Mouse (Mus musculus): ENCODE data around the gene Ipo4. TPM values are rescaled to one million over a fixed set of nuclear protein-coding genes. Genes with fewer than 3 reads are reported as not detected.
A peak's percentile ranks its signal among the peaks of the same experiment; 100 is the strongest.

Ipo4 gene
- polyA plus RNA-seq, 1 experiment from 2014 or later, result 78.7 TPM

GRCm38 (mm10) chr14:55640816-55641215, 5.1 kb upstream of the Ipo4 start:
- no peak for ATAC-seq (ENCODE audit: low read depth)
- H3K36me3 ChIP-seq (ENCODE audit: control insufficient read depth, insufficient read depth, low read length), result peaks cover 39% of the 10 kb centered on the region
- H3K4me3 ChIP-seq (ENCODE audit: low read length), result no peak overlapping the region

GRCm38 (mm10) chr14:55637795-55638194, 2.0 kb upstream of the Ipo4 start, which contains the start of gene Gm49378:
Gene Gm49378 (minus strand): TSS chr14:55637895.
- no peak within 1 kb of the TSS for H3K27ac ChIP-seq (ENCODE audit: low read length)
- no peak within 1 kb of the TSS for H3K4me2 ChIP-seq (ENCODE audit: low read depth, low read length)
- H3K36me3 ChIP-seq (ENCODE audit: control insufficient read depth, insufficient read depth, low read length), result peaks cover 48% of the 10 kb centered on the region
- no peaks in the 10 kb centered on the region for H3K27me3 ChIP-seq (ENCODE audit: control insufficient read depth, insufficient read depth, low read depth, low read length)
- no peak for ATAC-seq (ENCODE audit: low read depth)
- H3K9ac ChIP-seq (ENCODE audit: low read length), result no peak within 1 kb of the TSS
- WGBS, result 97% methylated on average over 9 of the region's 9 CpGs
- H3K4me1 ChIP-seq (replicated peaks; ENCODE audit: control insufficient read depth, insufficient read depth, low read length), result peaks cover 12% of the 10 kb centered on the region; the same call in 1 of the 2 replicates
- no peak within 1 kb of the TSS for H3K4me3 ChIP-seq (ENCODE audit: low read length)
- H3K9me3 ChIP-seq (ENCODE audit: control insufficient read depth, low read length), result no peaks in the 10 kb centered on the region

More at GRCm38 (mm10) chr14:55640816-55641215, 5.1 kb upstream of the Ipo4 start:
- Histone ChIP-seq H3K4me1 (replicated peaks; ENCODE audit: control insufficient read depth, insufficient read depth, low read length) (peaks cover 13% of the 10 kb centered on the region), H3K9ac (ENCODE audit: low read length) (no peak overlapping the region), H3K9me3 (ENCODE audit: control insufficient read depth, low read length) (no peaks in the 10 kb centered on the region), H3K4me2 (ENCODE audit: low read depth, low read length) (no peak overlapping the region), H3K27me3 (ENCODE audit: control insufficient read depth, insufficient read depth, low read depth, low read length) (no peaks in the 10 kb centered on the region), H3K27ac (ENCODE audit: low read length) (no peak overlapping the region)
- 96% methylated on average over 14 of the region's 14 CpGs for WGBS

- H3K4me2 ChIP-seq (ENCODE audit: low read depth, low read length), result peak overlapping the region; percentile 86
- H3K4me3 ChIP-seq (ENCODE audit: low read length), result peak overlapping the region; percentile 69
- H3K9ac ChIP-seq (ENCODE audit: low read length), result peak overlapping the region; percentile 76
- no peaks in the 10 kb centered on the region for H3K9me3 ChIP-seq (ENCODE audit: control insufficient read depth, low read length)
- peak overlapping the region; percentile 69 for H3K27ac ChIP-seq (ENCODE audit: low read length)
- peaks cover 5% of the 10 kb centered on the region; the same call in 1 of the 2 replicates for H3K4me1 ChIP-seq (replicated peaks; ENCODE audit: control insufficient read depth, insufficient read depth, low read length)
- H3K27me3 ChIP-seq (ENCODE audit: control insufficient read depth, insufficient read depth, low read depth, low read length), result no peaks in the 10 kb centered on the region
- ATAC-seq (ENCODE audit: low read depth), result peak; percentile 40
- H3K36me3 ChIP-seq (ENCODE audit: control insufficient read depth, insufficient read depth, low read length), result peaks cover 58% of the 10 kb centered on the region
- WGBS, result 4% methylated on average over 23 of the region's 23 CpGs
These were observed 759 bp downstream of the Ipo4 start for GRCm38 (mm10) chr14:55634874-55635522.

- H3K4me2 ChIP-seq (ENCODE audit: low read depth, low read length), result no peak overlapping the region
- peaks cover 62% of the 10 kb centered on the region for H3K36me3 ChIP-seq (ENCODE audit: control insufficient read depth, insufficient read depth, low read length)
- H3K9me3 ChIP-seq (ENCODE audit: control insufficient read depth, low read length), result no peaks in the 10 kb centered on the region
- no peaks in the 10 kb centered on the region for H3K27me3 ChIP-seq (ENCODE audit: control insufficient read depth, insufficient read depth, low read depth, low read length)
- no peaks in the 10 kb centered on the region for H3K4me1 ChIP-seq (replicated peaks; ENCODE audit: control insufficient read depth, insufficient read depth, low read length)
- no peak overlapping the region for H3K4me3 ChIP-seq (ENCODE audit: low read length)
- H3K27ac ChIP-seq (ENCODE audit: low read length), result no peak overlapping the region
- no peak overlapping the region for H3K9ac ChIP-seq (ENCODE audit: low read length)
- WGBS, result 53% methylated on average over 5 of the region's 5 CpGs
- ATAC-seq (ENCODE audit: low read depth), result no peak
These were observed 6.4 kb downstream of the Ipo4 start for GRCm38 (mm10) chr14:55629312-55629711.

DNA sequence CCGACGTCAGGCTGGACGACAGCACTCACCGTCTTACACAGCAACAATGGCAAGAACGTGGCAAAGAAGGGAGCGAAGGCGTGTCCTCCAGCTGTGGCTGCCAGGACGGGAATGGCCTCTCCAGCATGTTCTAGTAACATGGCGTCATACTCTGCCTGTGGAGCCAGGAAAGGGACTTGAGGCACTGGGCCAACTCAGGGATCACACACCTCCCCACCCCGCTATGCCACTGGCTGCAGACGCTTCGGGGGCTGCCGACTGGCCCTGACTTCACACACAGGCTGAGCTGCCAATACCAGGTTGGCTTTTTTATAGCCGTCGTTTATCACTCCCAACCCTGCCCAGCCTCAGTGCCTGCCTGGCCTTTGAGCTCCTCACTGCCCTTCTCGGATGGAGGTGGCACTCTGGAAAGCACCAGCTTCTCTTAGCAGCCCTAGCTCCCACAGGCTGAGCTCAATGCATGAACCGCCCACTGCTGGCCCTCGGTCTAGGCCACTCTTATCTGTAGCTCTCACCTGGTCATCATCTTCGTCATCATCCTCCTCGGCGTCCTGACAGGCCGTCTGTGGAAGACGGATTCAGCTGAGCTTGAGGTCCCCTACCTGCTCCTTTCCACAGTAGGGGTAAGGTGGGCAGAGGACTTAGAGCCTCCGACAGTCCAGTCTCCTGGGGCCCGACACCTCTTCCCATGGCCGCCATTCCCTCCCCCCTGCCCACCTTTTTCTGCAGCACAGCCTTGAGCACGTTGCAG, 7.5 kb downstream of the Ipo4 start:
- H3K4me2 ChIP-seq (ENCODE audit: low read depth, low read length), result no peak overlapping the region
- 89% methylated on average over 27 of the region's 27 CpGs for WGBS
- H3K27me3 ChIP-seq (ENCODE audit: control insufficient read depth, insufficient read depth, low read depth, low read length), result no peaks in the 10 kb centered on the region
- peaks cover 57% of the 10 kb centered on the region for H3K36me3 ChIP-seq (ENCODE audit: control insufficient read depth, insufficient read depth, low read length)
- H3K9me3 ChIP-seq (ENCODE audit: control insufficient read depth, low read length), result no peaks in the 10 kb centered on the region
- ATAC-seq (ENCODE audit: low read depth), result no peak
- H3K4me3 ChIP-seq (ENCODE audit: low read length), result no peak overlapping the region
- no peak overlapping the region for H3K27ac ChIP-seq (ENCODE audit: low read length)
- H3K9ac ChIP-seq (ENCODE audit: low read length), result no peak overlapping the region
- H3K4me1 ChIP-seq (replicated peaks; ENCODE audit: control insufficient read depth, insufficient read depth, low read length), result no peaks in the 10 kb centered on the region

- Histone ChIP-seq H3K9ac (ENCODE audit: low read length) (peak overlapping the region; percentile 58), H3K4me2 (ENCODE audit: low read depth, low read length) (peak overlapping the region; percentile 52), H3K27ac (ENCODE audit: low read length) (no peak overlapping the region), H3K4me3 (ENCODE audit: low read length) (peak overlapping the region; percentile 48), H3K9me3 (ENCODE audit: control insufficient read depth, low read length) (no peaks in the 10 kb centered on the region), H3K36me3 (ENCODE audit: control insufficient read depth, insufficient read depth, low read length) (no peaks in the 10 kb centered on the region), H3K4me1 (replicated peaks; ENCODE audit: control insufficient read depth, insufficient read depth, low read length) (no peaks in the 10 kb centered on the region; the same call in 1 of the 2 replicates), H3K27me3 (ENCODE audit: control insufficient read depth, insufficient read depth, low read depth, low read length) (no peaks in the 10 kb centered on the region)
- WGBS, result 30% methylated on average over 22 of the region's 22 CpGs
- ATAC-seq (ENCODE audit: low read depth), result peak; percentile 26; the same call in 1 of the 2 replicates
These were observed 17.1 kb downstream of the Ipo4 start for GRCm38 (mm10) chr14:55618486-55619195.

DNA sequence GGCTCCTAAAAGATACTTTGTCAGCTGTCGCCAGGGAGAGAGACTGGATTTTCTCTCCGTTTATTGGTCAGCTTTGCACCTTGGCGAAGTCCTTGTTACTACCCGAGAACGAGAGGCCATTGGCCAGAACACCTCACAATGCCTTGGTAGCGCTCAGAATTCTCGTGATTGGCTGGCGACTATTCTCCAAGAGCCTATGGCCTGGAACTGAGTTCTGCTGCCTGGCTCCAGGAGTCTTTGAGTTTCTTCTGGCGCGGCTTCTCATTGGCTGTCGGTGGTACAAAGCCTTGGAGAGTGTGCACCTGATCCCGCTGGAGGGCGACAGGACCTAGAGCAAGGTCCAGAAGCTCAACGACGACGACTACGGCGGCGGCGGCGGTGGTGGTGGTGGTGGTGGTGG, 17.9 kb downstream of the Ipo4 start, which contains the start of gene Rec8:
Gene Rec8, plus strand, starts transcription at position 216 of the 400 bp plus-strand sequence.
- Histone ChIP-seq H3K4me1 (replicated peaks; ENCODE audit: control insufficient read depth, insufficient read depth, low read length) (no peaks in the 10 kb centered on the region; the same call in 1 of the 2 replicates), H3K36me3 (ENCODE audit: control insufficient read depth, insufficient read depth, low read length) (no peaks in the 10 kb centered on the region), H3K27me3 (ENCODE audit: control insufficient read depth, insufficient read depth, low read depth, low read length) (no peaks in the 10 kb centered on the region), H3K4me3 (ENCODE audit: low read length) (peak within 1 kb of the TSS; percentile 48), H3K4me2 (ENCODE audit: low read depth, low read length) (peak within 1 kb of the TSS; percentile 52), H3K27ac (ENCODE audit: low read length) (peak within 1 kb of the TSS; percentile 55), H3K9me3 (ENCODE audit: control insufficient read depth, low read length) (no peaks in the 10 kb centered on the region), H3K9ac (ENCODE audit: low read length) (peak within 1 kb of the TSS; percentile 58)
- peak; percentile 88 for ATAC-seq (ENCODE audit: low read depth)
- 16% methylated on average over 21 of the region's 21 CpGs for WGBS

DNA sequence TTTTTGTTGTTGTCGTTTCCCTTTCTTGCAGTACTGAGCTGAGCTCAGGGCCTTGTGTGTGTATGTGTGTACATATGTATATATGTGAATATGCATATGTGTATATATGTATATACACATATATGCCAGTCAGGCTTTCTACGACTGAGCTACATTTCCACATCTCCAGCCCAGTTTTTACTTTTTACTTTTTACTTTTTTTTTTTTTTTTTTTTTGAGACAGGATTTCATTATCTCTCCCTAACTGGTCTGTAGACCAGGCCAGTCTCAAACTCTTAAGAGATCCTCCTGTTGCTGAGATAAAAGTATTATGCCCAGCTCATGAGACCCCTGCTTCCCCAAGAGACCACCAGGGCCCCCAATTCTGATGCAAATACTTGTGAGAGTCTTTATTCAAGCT, 18.9 kb downstream of the Ipo4 start:
- no peak for ATAC-seq (ENCODE audit: low read depth)
- WGBS, result 72% methylated on average over 2 of the region's 2 CpGs

GRCm38 (mm10) chr14:55615876-55616275, 19.9 kb downstream of the Ipo4 start:
- Histone ChIP-seq H3K36me3 (ENCODE audit: control insufficient read depth, insufficient read depth, low read length) (no peaks in the 10 kb centered on the region), H3K27ac (ENCODE audit: low read length) (no peak overlapping the region), H3K27me3 (ENCODE audit: control insufficient read depth, insufficient read depth, low read depth, low read length) (no peaks in the 10 kb centered on the region), H3K9ac (ENCODE audit: low read length) (no peak overlapping the region), H3K4me1 (replicated peaks; ENCODE audit: control insufficient read depth, insufficient read depth, low read length) (no peaks in the 10 kb centered on the region; the same call in 1 of the 2 replicates), H3K4me3 (ENCODE audit: low read length) (no peak overlapping the region), H3K4me2 (ENCODE audit: low read depth, low read length) (no peak overlapping the region), H3K9me3 (ENCODE audit: control insufficient read depth, low read length) (no peaks in the 10 kb centered on the region)
- WGBS, result 48% methylated on average over 2 of the region's 2 CpGs
- ATAC-seq (ENCODE audit: low read depth), result no peak

More for the DNA sequence above, 18.9 kb downstream of the Ipo4 start:
- Histone ChIP-seq H3K4me3 (ENCODE audit: low read length) (no peak overlapping the region), H3K4me2 (ENCODE audit: low read depth, low read length) (no peak overlapping the region), H3K4me1 (replicated peaks; ENCODE audit: control insufficient read depth, insufficient read depth, low read length) (no peaks in the 10 kb centered on the region; the same call in 1 of the 2 replicates), H3K9ac (ENCODE audit: low read length) (no peak overlapping the region), H3K27ac (ENCODE audit: low read length) (no peak overlapping the region), H3K27me3 (ENCODE audit: control insufficient read depth, insufficient read depth, low read depth, low read length) (no peaks in the 10 kb centered on the region), H3K9me3 (ENCODE audit: control insufficient read depth, low read length) (no peaks in the 10 kb centered on the region), H3K36me3 (ENCODE audit: control insufficient read depth, insufficient read depth, low read length) (no peaks in the 10 kb centered on the region)
